Mouse (Mus musculus) small intestine, adult 2 months (tissue): ENCODE data around the gene Eapp.
A peak's percentile ranks its signal among the peaks of the same experiment; 100 is the strongest.

Experiments used
- CTCF ChIP-seq: fragments of 200-500 bp; IDR thresholded peaks from 2 replicates; pipeline ENCODE4 v1.5.1; 2012; ENCODE audit warnings: low read depth, mild to moderate bottlenecking, control low read depth, inconsistent platforms, low read length, moderate library complexity, mixed read lengths; ENCODE audit not compliant: insufficient replicate concordance, insufficient read length; ENCODE audit errors: extremely low read depth
- POLR2A ChIP-seq: fragments of 200-500 bp; IDR thresholded peaks from 2 replicates; pipeline ENCODE4 v1.6.1; 2012; ENCODE audit warnings: low read depth, mild to moderate bottlenecking, control low read depth, inconsistent platforms, low read length, moderate library complexity

- no peak for TF ChIP-seq CTCF
- peak; percentile 94 for TF ChIP-seq POLR2A
Observed at GRCm38 (mm10) chr12:54656396-54657171, 39.1 kb downstream of the Eapp start, which contains the start of gene Sptssa.
